Mouse (Mus musculus): ENCODE measurements at regions not wholly inside any gene's neighbourhood (a gene's known extent, or its start where the extent isn't known, plus 50 kb on each side); places are given as distances from the start of the nearest gene placed in this dataset.

DNA sequence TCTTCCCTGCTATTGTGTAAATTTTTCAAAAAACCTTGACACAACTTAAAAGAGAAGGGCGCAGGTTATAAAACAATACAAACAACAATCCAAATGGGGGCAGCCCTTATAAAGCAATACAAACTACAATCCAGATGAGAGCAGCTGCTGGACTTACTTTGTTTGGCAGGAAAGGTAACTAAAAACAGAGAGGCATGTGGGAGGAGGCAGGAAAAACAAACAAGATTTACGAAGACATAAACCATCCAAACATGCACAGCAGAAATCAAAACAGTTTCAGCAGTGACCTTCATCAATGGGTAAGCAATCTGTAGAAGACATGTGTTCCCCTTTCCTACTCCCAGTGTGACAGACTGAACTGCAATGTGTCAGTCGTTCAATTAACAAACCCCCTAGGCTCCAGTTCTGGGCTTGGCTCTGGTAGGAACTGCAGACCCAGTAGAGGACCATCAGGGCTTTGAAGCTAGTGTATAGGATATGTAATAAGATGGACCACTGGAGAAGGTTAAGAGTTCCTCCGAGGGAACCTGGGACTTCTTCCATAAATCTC, 62.9 kb upstream of the Col1a2 start:
- Histone ChIP-seq H3K4me2 (no peak overlapping the region), H3K27me3 (ENCODE audit: insufficient read depth, low read length) (no peaks in the 10 kb centered on the region), H3K9ac (no peak overlapping the region), H3K36me3 (ENCODE audit: insufficient read depth) (no peaks in the 10 kb centered on the region), H3K4me3 (ENCODE audit: low read depth, low read length) (no peak overlapping the region), H3K9me3 (ENCODE audit: low read depth, low read length) (no peaks in the 10 kb centered on the region), H3K4me1 (ENCODE audit: insufficient read depth) (peaks cover 6% of the 10 kb centered on the region; the same call in 1 of the 2 replicates), H3K27ac (ENCODE audit: low read depth) (no peak overlapping the region)
- TF ChIP-seq CTCF (IDR thresholded peaks at IDR 0.05; ENCODE audit: low read depth) = no peak
- no peak for ATAC-seq (ENCODE audit: insufficient read depth)
- DNase-seq = no peak
- 51% methylated on average over 4 of the region's 4 CpGs for WGBS

DNA sequence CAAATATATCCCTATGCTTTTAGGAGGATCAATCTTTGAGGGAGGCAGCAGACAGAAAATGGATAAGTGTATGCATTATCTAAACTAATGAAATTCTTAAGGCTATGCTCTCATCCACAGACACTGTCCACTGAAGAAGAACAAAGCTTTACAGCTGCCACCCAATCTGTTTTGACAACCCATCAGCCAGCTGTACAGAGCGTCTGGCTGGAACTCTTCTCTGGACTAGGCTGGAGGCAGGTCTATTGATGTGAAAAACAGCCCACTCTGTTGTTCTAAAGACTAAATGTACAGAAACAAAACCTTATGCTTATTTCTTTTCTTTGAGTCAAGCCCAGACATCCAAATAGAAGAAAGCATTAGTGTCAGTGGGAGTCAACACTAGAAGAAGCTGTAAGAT, 58.7 kb upstream of the Col1a2 start:
- H3K4me2 ChIP-seq = no peak overlapping the region
- DNase-seq = peak; percentile 70
- no peak overlapping the region for H3K4me3 ChIP-seq (ENCODE audit: low read depth, low read length)
- no peaks in the 10 kb centered on the region for H3K27me3 ChIP-seq (ENCODE audit: insufficient read depth, low read length)
- no peak overlapping the region for H3K27ac ChIP-seq (ENCODE audit: low read depth)
- H3K9ac ChIP-seq = no peak overlapping the region
- H3K9me3 ChIP-seq (ENCODE audit: low read depth, low read length) = no peaks in the 10 kb centered on the region
- H3K4me1 ChIP-seq (ENCODE audit: insufficient read depth) = peaks cover 6% of the 10 kb centered on the region; the same call in 1 of the 2 replicates
- ATAC-seq (ENCODE audit: insufficient read depth) = peak; percentile 88; the same call in 1 of the 2 replicates
- WGBS = 29% methylated on average over 1 of the region's 1 CpGs
- no peak for TF ChIP-seq CTCF (IDR thresholded peaks at IDR 0.05; ENCODE audit: low read depth)
- H3K36me3 ChIP-seq (ENCODE audit: insufficient read depth) = no peaks in the 10 kb centered on the region

DNA sequence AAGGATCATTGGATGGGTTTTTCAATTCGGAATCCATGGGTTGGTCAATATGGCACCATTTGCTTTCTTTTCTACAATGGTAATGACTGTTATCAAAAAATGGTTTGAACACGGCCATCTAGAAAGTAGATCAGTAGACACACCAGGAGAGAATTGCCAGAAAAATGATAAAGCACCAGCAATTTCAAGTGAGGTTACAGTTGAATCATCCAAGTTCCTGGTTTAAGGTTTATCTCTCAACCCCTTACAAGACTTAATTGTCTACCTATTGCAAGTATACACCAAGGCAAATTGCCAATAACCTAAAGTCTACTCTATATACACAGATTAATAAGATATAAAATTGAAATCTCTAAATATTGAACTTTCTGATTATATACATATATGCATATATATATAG, 53.4 kb upstream of the Col1a2 start:
- Histone ChIP-seq H3K4me3 (ENCODE audit: low read depth, low read length) (no peak overlapping the region), H3K27me3 (ENCODE audit: insufficient read depth, low read length) (no peaks in the 10 kb centered on the region), H3K27ac (ENCODE audit: low read depth) (no peak overlapping the region), H3K36me3 (ENCODE audit: insufficient read depth) (no peaks in the 10 kb centered on the region), H3K4me1 (ENCODE audit: insufficient read depth) (peaks cover 5% of the 10 kb centered on the region; the same call in 1 of the 2 replicates), H3K9ac (no peak overlapping the region), H3K9me3 (ENCODE audit: low read depth, low read length) (no peaks in the 10 kb centered on the region), H3K4me2 (no peak overlapping the region)
- ATAC-seq (ENCODE audit: insufficient read depth) (no peak), DNase-seq (no peak)
- WGBS = 92% methylated on average over 2 of the region's 2 CpGs
- TF ChIP-seq CTCF (IDR thresholded peaks at IDR 0.05; ENCODE audit: low read depth) = no peak
